Mouse (Mus musculus): Measurements from ENCODE around the gene Mpp6. TPM values are rescaled to one million over a fixed set of nuclear protein-coding genes. Genes with fewer than 3 reads are reported as not detected.

Mpp6 gene
- polyA plus RNA-seq, 1 experiment = 9.7 TPM

- Histone ChIP-seq H3K4me3 (replicated peaks) (no peak overlapping the region), H3K27me3 (replicated peaks) (no peaks in the 10 kb centered on the region), H3K9me3 (no peaks in the 10 kb centered on the region), H3K4me1 (peaks cover 91% of the 10 kb centered on the region), H3K36me3 (replicated peaks; ENCODE audit: low read length) (peaks cover 46% of the 10 kb centered on the region)
- TF ChIP-seq GATA1 (IDR thresholded peaks at IDR 0.05; ENCODE audit: borderline replicate concordance, low read length) = no peak
- no peak for TF ChIP-seq FLI1 (IDR thresholded peaks at IDR 0.05; ENCODE audit: low read length)
Observed at GRCm38 (mm10) chr6:50239902-50240301, 129.9 kb downstream of the Mpp6 start.

GRCm38 (mm10) chr6:50240437-50240836 is 130.4 kb downstream of the Mpp6 start:
- Histone ChIP-seq H3K4me3 (replicated peaks) (no peak overlapping the region), H3K27me3 (replicated peaks) (no peaks in the 10 kb centered on the region), H3K4me1 (peaks cover 91% of the 10 kb centered on the region), H3K36me3 (replicated peaks; ENCODE audit: low read length) (peaks cover 49% of the 10 kb centered on the region), H3K9me3 (no peaks in the 10 kb centered on the region)
- TF ChIP-seq GATA1 (IDR thresholded peaks at IDR 0.05; ENCODE audit: borderline replicate concordance, low read length) = no peak
- TF ChIP-seq FLI1 (IDR thresholded peaks at IDR 0.05; ENCODE audit: low read length) = no peak

GRCm38 (mm10) chr6:50244126-50244525 is 134.1 kb downstream of the Mpp6 start:
- Histone ChIP-seq H3K9me3 (no peaks in the 10 kb centered on the region), H3K4me1 (peaks cover 83% of the 10 kb centered on the region), H3K36me3 (replicated peaks; ENCODE audit: low read length) (peaks cover 60% of the 10 kb centered on the region), H3K27me3 (replicated peaks) (no peaks in the 10 kb centered on the region), H3K4me3 (replicated peaks) (no peak overlapping the region)
- no peak for TF ChIP-seq FLI1 (IDR thresholded peaks at IDR 0.05; ENCODE audit: low read length)
- TF ChIP-seq GATA1 (IDR thresholded peaks at IDR 0.05; ENCODE audit: borderline replicate concordance, low read length) = no peak

GRCm38 (mm10) chr6:50244967-50245366 is 134.9 kb downstream of the Mpp6 start:
- TF ChIP-seq GATA1 (IDR thresholded peaks at IDR 0.05; ENCODE audit: borderline replicate concordance, low read length) = no peak
- no peak for TF ChIP-seq FLI1 (IDR thresholded peaks at IDR 0.05; ENCODE audit: low read length)
- no peaks in the 10 kb centered on the region for H3K9me3 ChIP-seq
- H3K4me1 ChIP-seq = peaks cover 79% of the 10 kb centered on the region
- H3K27me3 ChIP-seq (replicated peaks) = no peaks in the 10 kb centered on the region
- peaks cover 57% of the 10 kb centered on the region for H3K36me3 ChIP-seq (replicated peaks; ENCODE audit: low read length)
- peak overlapping the region; percentile 56 for H3K4me3 ChIP-seq (replicated peaks)

GRCm38 (mm10) chr6:50247356-50247755 is 137.3 kb downstream of the Mpp6 start:
- no peak overlapping the region for H3K4me3 ChIP-seq (replicated peaks)
- peaks cover 55% of the 10 kb centered on the region for H3K36me3 ChIP-seq (replicated peaks; ENCODE audit: low read length)
- H3K4me1 ChIP-seq = peaks cover 78% of the 10 kb centered on the region
- H3K9me3 ChIP-seq = no peaks in the 10 kb centered on the region
- TF ChIP-seq GATA1 (IDR thresholded peaks at IDR 0.05; ENCODE audit: borderline replicate concordance, low read length) (no peak), FLI1 (IDR thresholded peaks at IDR 0.05; ENCODE audit: low read length) (no peak)
- no peaks in the 10 kb centered on the region for H3K27me3 ChIP-seq (replicated peaks)

GRCm38 (mm10) chr6:50247791-50248190 is 137.8 kb downstream of the Mpp6 start:
- Histone ChIP-seq H3K9me3 (no peaks in the 10 kb centered on the region), H3K4me3 (replicated peaks) (no peak overlapping the region), H3K27me3 (replicated peaks) (no peaks in the 10 kb centered on the region), H3K4me1 (peaks cover 80% of the 10 kb centered on the region), H3K36me3 (replicated peaks; ENCODE audit: low read length) (peaks cover 55% of the 10 kb centered on the region)
- no peak for TF ChIP-seq GATA1 (IDR thresholded peaks at IDR 0.05; ENCODE audit: borderline replicate concordance, low read length)

Other genes starting within 250 kb of the Mpp6 start
- 1.5 TPM in 1 of 2 replicates, not detected in the other for gene Gsdme, start 153.6 kb downstream of the Mpp6 start, polyA plus RNA-seq (2012; ENCODE audit: insufficient read depth, low replicate concordance)

Measured in megakaryocyte, embryonic 14.5 days (primary cell).